Mouse (Mus musculus) liver, embryonic 11.5 days (tissue): ENCODE measurements around the gene Ptprm. TPM values are rescaled to one million over a fixed set of nuclear protein-coding genes. Genes with fewer than 3 reads are reported as not detected.
A peak's percentile ranks its signal among the peaks of the same experiment; 100 is the strongest.

Experiments used
- ATAC-seq: fragments of 200-750 bp; cut with Nextera tagmentation; replicated peaks from 2 replicates; pipeline ENCODE4 v1.8.0; 2017; ENCODE audit warnings: moderate number of reproducible peaks, mild to moderate bottlenecking, moderate TSS enrichment, moderate library complexity; ENCODE audit not compliant: low FRiP score
- DNase-seq: peaks from one replicate; pipeline ENCODE4 v3.0.0-alpha.2; 2017; ENCODE audit warnings: low spot score
- H3K27ac ChIP-seq: fragments of 300-500 bp; sonication (generic); 2 replicates; pipeline ENCODE4 v1.5.1; 2014; ENCODE audit warnings: mild to moderate bottlenecking, low read depth, low read length, control low read depth
- H3K27me3 ChIP-seq: fragments of 300-500 bp; sonication (generic); replicated peaks from 2 replicates; pipeline ENCODE4 v1.6.1; 2014; ENCODE audit warnings: low read length, mixed read lengths; ENCODE audit not compliant: control insufficient read depth, insufficient read depth
- H3K36me3 ChIP-seq: fragments of 300-500 bp; sonication (generic); 2 replicates; pipeline ENCODE4 v1.6.1; 2014; ENCODE audit warnings: mild to moderate bottlenecking, low read length, moderate library complexity, mixed read lengths; ENCODE audit not compliant: control insufficient read depth, insufficient read depth
- H3K4me1 ChIP-seq: fragments of 300-500 bp; sonication (generic); replicated peaks from 2 replicates; pipeline ENCODE4 v1.6.1; 2014; ENCODE audit warnings: low read length, mixed read lengths; ENCODE audit not compliant: control insufficient read depth, insufficient read depth
- H3K4me2 ChIP-seq: fragments of 300-500 bp; sonication (generic); 2 replicates; pipeline ENCODE4 v1.6.1; 2014; ENCODE audit warnings: mild to moderate bottlenecking, control low read depth, moderate library complexity
- H3K4me3 ChIP-seq: fragments of 300-500 bp; sonication (generic); 2 replicates; pipeline ENCODE4 v1.5.1; 2014; ENCODE audit warnings: low read depth, low read length, control low read depth
- H3K9ac ChIP-seq: fragments of 300-500 bp; sonication (generic); 2 replicates; pipeline ENCODE4 v1.6.1; 2014; ENCODE audit warnings: low read depth, low read length, control low read depth
- H3K9me3 ChIP-seq: fragments of 300-500 bp; sonication (generic); 2 replicates; pipeline ENCODE4 v1.6.1; 2016; ENCODE audit warnings: low read length, inconsistent platforms, mixed read lengths; ENCODE audit not compliant: control insufficient read depth
- WGBS: fragments of 180-500 bp; shearing (Covaris S2); extraction: QIAGEN DNeasy Blood & Tissue Kit; methylation state at CpG from one replicate; pipeline ENCODE4 v1.1.7; 2014; 5-methylcytosine and 5-hydroxymethylcytosine counted together
- polyA plus RNA-seq: library from polyadenylated mRNA; unstranded; fragments of >200 nt; fragmentation: Nextera tagmentation; extraction: Ambion mirVana; gene quantifications from 2 replicates; pipeline ENCODE4 v1.2.1, GENCODE M21; 2014

The Ptprm gene
- polyA plus RNA-seq, result 5.0 and 5.7 TPM in 2 replicates

- peak; percentile 77 for ATAC-seq
- H3K27me3 ChIP-seq, result peaks cover 37% of the 10 kb centered on the region
- H3K4me2 ChIP-seq, result peak within 1 kb of the TSS; percentile 75
- H3K36me3 ChIP-seq, result no peaks in the 10 kb centered on the region
- H3K9me3 ChIP-seq, result no peaks in the 10 kb centered on the region
- H3K4me1 ChIP-seq, result peaks cover 4% of the 10 kb centered on the region; the same call in 1 of the 2 replicates
- peak within 1 kb of the TSS; percentile 59 for H3K9ac ChIP-seq
- peak; percentile 75 for DNase-seq
- no peak within 1 kb of the TSS for H3K27ac ChIP-seq
- H3K4me3 ChIP-seq, result peak within 1 kb of the TSS; percentile 57
- under 1% methylated on average over 70 of the region's 73 CpGs for WGBS
Measured at GRCm38 (mm10) chr17:67354451-67355011, at the start of gene Ptprm. Gene Ptprm, minus strand, starts transcription at chr17:67354457.

GRCm38 (mm10) chr17:67396205-67396604 lies 41.9 kb upstream of the Ptprm start:
- Histone ChIP-seq H3K27me3 (no peaks in the 10 kb centered on the region), H3K36me3 (no peaks in the 10 kb centered on the region), H3K4me3 (no peak overlapping the region), H3K9me3 (no peaks in the 10 kb centered on the region), H3K4me1 (no peaks in the 10 kb centered on the region), H3K27ac (no peak overlapping the region), H3K9ac (no peak overlapping the region), H3K4me2 (no peak overlapping the region)
- WGBS, result 81% methylated on average over 2 of the region's 2 CpGs
- DNase-seq (no peak), ATAC-seq (no peak)

- no peak overlapping the region for H3K27ac ChIP-seq
- WGBS, result 27% methylated on average over 5 of the region's 5 CpGs
- no peak overlapping the region for H3K9ac ChIP-seq
- peak; percentile 33 for DNase-seq
- no peak overlapping the region for H3K4me2 ChIP-seq
- H3K27me3 ChIP-seq, result no peaks in the 10 kb centered on the region
- no peak overlapping the region for H3K4me3 ChIP-seq
- H3K9me3 ChIP-seq, result no peaks in the 10 kb centered on the region
- ATAC-seq, result no peak
- H3K4me1 ChIP-seq, result no peaks in the 10 kb centered on the region
- no peaks in the 10 kb centered on the region for H3K36me3 ChIP-seq
Measured at GRCm38 (mm10) chr17:67390851-67391250, 36.6 kb upstream of the Ptprm start.

DNA sequence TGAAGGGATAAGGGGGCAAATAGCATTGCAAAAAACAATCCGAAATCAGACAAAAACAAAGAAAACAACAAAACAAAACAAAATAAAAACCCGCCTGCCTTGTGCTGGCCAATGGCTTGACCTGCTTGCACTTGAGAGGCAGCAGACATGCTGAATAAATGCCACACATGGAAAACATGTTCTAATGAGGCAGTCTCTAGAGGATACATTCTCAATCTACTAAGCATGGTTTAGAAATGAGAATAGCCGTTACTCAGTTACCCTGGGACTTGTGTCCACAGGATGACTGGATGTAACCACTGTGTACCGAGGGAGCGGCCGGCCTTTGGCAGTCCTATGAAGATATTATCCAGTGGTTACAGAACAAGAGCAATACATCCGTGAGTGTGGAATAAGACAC lies 33.9 kb upstream of the Ptprm start:
- H3K27ac ChIP-seq, result no peak overlapping the region

DNA sequence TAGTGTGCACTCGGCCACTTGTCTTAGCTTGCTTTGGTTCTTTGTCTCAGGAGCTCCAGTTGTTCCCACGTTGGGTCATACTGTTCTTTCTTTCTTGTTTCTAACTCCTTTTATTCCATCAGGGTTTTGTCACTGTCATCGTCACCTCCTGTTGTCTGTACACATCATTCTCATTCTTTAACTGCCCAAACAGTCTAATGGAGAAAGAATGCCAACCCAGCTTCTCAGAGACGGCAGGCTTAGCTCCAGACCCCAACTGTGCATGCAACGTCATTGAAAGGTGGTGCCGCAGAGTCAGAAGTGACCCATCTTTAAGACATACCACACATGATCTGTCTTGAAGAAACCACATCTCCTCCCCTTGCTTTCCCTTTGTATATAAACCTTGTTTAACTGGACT lies 31.0 kb upstream of the Ptprm start:
- 75% methylated on average over 6 of the region's 6 CpGs for WGBS
- no peak for ATAC-seq
- H3K27ac ChIP-seq, result no peak overlapping the region
- H3K27me3 ChIP-seq, result no peaks in the 10 kb centered on the region
- no peak overlapping the region for H3K4me2 ChIP-seq
- H3K9me3 ChIP-seq, result no peaks in the 10 kb centered on the region
- H3K9ac ChIP-seq, result no peak overlapping the region
- DNase-seq, result no peak
- no peak overlapping the region for H3K4me3 ChIP-seq
- H3K36me3 ChIP-seq, result no peaks in the 10 kb centered on the region
- H3K4me1 ChIP-seq, result no peaks in the 10 kb centered on the region

More for the DNA sequence above, 33.9 kb upstream of the Ptprm start:
- 84% methylated on average over 7 of the region's 7 CpGs for WGBS
- Histone ChIP-seq H3K27me3 (no peaks in the 10 kb centered on the region), H3K9me3 (no peaks in the 10 kb centered on the region), H3K4me1 (no peaks in the 10 kb centered on the region), H3K4me3 (no peak overlapping the region), H3K4me2 (no peak overlapping the region), H3K9ac (no peak overlapping the region), H3K36me3 (no peaks in the 10 kb centered on the region)
- no peak for DNase-seq
- ATAC-seq, result no peak

- no peaks in the 10 kb centered on the region for H3K36me3 ChIP-seq
- H3K4me2 ChIP-seq, result no peak overlapping the region
- no peak overlapping the region for H3K4me3 ChIP-seq
- ATAC-seq (no peak), DNase-seq (no peak)
- no peaks in the 10 kb centered on the region for H3K4me1 ChIP-seq
- H3K9me3 ChIP-seq, result no peaks in the 10 kb centered on the region
- 88% methylated on average over 1 of the region's 1 CpGs for WGBS
- no peak overlapping the region for H3K9ac ChIP-seq
- no peaks in the 10 kb centered on the region for H3K27me3 ChIP-seq
- H3K27ac ChIP-seq, result no peak overlapping the region
Measured at GRCm38 (mm10) chr17:67383635-67384034, 29.4 kb upstream of the Ptprm start.

- Histone ChIP-seq H3K27me3 (no peaks in the 10 kb centered on the region), H3K4me3 (no peak overlapping the region), H3K9ac (no peak overlapping the region), H3K4me1 (no peaks in the 10 kb centered on the region), H3K9me3 (no peaks in the 10 kb centered on the region), H3K27ac (no peak overlapping the region), H3K4me2 (no peak overlapping the region), H3K36me3 (no peaks in the 10 kb centered on the region)
- 41% methylated on average over 5 of the region's 5 CpGs for WGBS
- DNase-seq (no peak), ATAC-seq (no peak)
Measured at GRCm38 (mm10) chr17:67381618-67382017, 27.4 kb upstream of the Ptprm start.

- no peaks in the 10 kb centered on the region for H3K4me1 ChIP-seq
- no peak overlapping the region for H3K4me3 ChIP-seq
- H3K9ac ChIP-seq, result no peak overlapping the region
- WGBS, result 85% methylated on average over 7 of the region's 7 CpGs
- no peak overlapping the region for H3K27ac ChIP-seq
- no peak for ATAC-seq
- DNase-seq, result no peak
- no peaks in the 10 kb centered on the region for H3K36me3 ChIP-seq
- no peaks in the 10 kb centered on the region for H3K27me3 ChIP-seq
- H3K4me2 ChIP-seq, result no peak overlapping the region
- H3K9me3 ChIP-seq, result no peaks in the 10 kb centered on the region
Measured at GRCm38 (mm10) chr17:67367866-67368265, 13.6 kb upstream of the Ptprm start.

- 66% methylated on average over 1 of the region's 1 CpGs for WGBS
- no peaks in the 10 kb centered on the region for H3K4me1 ChIP-seq
- no peaks in the 10 kb centered on the region for H3K27me3 ChIP-seq
- H3K9ac ChIP-seq, result no peak overlapping the region
- no peaks in the 10 kb centered on the region for H3K36me3 ChIP-seq
- no peak for DNase-seq
- no peaks in the 10 kb centered on the region for H3K9me3 ChIP-seq
- no peak overlapping the region for H3K4me2 ChIP-seq
- no peak overlapping the region for H3K4me3 ChIP-seq
- no peak for ATAC-seq
- H3K27ac ChIP-seq, result no peak overlapping the region
Measured at GRCm38 (mm10) chr17:67364491-67364890, 10.2 kb upstream of the Ptprm start.
